Mouse (Mus musculus): Measurements from ENCODE around the gene Slc13a4. TPM values are rescaled to one million over a fixed set of nuclear protein-coding genes. Genes with fewer than 3 reads are reported as not detected.
A peak's percentile ranks its signal among the peaks of the same experiment; 100 is the strongest.

The Slc13a4 gene
- total RNA-seq, 2 experiments from 2014 or later, result not detected

DNA sequence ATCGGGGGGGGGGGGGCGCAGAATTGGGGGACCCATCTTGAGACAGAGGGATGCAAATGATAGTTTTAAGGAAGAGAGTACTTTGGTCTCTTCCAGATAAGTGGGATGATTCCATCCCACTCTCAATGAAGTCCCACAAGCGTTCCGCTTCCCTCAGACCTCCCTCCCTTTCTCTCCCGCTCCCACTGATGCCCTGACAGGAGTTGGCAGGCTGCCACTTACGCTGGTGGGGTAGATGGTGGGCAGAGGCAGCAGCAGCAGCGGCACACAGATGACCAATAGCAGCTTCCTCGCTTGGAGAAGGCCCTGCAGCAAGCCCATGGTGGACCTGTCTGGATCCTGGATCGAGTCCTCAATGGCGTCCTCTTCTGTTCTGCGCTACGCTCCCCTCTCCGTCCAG lies 795 bp downstream of the Slc13a4 start:
- no peak for ATAC-seq (replicated peaks; ENCODE audit: low FRiP score, poor library complexity, severe bottlenecking)

DNA sequence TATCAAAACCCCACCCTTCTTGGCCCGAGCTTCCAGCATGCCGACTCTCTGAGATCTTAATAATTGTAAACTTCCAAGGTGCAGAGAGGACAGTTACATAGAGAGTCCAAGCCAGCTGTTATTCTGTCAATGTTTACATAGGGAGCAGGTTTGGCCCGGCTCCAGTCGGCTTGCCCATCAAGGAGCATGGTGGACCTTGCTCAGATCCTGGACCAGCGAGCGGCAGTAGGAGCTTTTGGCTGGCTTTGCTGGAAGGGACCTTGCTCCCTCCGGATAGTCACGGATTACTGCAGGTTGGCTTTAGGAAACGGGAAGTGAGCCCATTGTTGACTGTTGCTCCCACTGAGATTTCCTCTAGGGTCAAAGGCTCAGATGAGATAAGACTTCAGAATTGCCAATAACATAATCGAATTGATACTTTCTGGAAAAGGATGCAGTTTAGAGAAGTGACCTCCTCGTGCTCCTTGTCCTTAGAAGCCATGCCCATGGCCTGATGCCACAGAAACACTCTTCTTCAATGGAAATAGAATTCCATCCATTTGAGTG lies 4.5 kb downstream of the Slc13a4 start:
- ATAC-seq (replicated peaks; ENCODE audit: low FRiP score, poor library complexity, severe bottlenecking), result no peak

DNA sequence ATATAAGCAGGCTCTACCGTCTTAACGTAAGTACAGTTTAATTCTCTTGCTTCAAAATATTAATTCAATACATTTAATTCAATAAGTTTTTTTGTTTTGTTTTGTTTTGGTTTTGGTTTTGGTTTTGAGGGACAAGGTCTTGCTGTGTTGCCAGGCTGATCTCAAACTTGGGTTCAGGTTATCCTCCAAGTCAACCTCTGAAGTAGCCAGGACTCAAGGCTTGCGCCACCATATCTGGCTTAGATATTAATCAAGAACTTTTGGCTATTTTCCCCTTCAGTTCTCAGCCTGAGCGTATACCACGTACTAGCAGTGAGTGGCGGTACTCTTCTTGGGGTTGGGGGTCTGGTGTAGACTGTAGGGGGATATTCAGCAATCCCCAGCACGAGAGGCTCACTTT lies 5.3 kb downstream of the Slc13a4 start:
- ATAC-seq (replicated peaks; ENCODE audit: low FRiP score, poor library complexity, severe bottlenecking), result no peak

DNA sequence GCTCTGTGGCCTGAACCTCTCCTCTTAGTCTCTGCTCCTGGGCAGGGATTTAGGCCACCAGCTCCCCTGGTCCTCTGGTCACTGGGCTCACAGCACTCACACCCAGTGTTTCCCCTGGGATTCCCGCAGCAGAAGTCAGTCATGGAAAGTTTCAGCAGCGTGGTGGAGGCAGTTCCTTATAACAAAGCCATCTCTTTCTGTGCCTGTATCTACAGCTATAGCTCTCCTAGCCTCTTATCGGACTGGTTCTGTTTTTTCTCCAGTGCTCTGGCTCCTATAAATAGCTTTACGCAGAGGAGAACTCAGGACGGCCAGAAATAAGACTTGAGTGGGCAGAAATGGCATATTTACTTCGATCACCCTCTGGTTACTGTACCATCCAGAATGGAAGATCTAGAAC lies 9.6 kb downstream of the Slc13a4 start:
- no peak for ATAC-seq (replicated peaks; ENCODE audit: low FRiP score, poor library complexity, severe bottlenecking)

DNA sequence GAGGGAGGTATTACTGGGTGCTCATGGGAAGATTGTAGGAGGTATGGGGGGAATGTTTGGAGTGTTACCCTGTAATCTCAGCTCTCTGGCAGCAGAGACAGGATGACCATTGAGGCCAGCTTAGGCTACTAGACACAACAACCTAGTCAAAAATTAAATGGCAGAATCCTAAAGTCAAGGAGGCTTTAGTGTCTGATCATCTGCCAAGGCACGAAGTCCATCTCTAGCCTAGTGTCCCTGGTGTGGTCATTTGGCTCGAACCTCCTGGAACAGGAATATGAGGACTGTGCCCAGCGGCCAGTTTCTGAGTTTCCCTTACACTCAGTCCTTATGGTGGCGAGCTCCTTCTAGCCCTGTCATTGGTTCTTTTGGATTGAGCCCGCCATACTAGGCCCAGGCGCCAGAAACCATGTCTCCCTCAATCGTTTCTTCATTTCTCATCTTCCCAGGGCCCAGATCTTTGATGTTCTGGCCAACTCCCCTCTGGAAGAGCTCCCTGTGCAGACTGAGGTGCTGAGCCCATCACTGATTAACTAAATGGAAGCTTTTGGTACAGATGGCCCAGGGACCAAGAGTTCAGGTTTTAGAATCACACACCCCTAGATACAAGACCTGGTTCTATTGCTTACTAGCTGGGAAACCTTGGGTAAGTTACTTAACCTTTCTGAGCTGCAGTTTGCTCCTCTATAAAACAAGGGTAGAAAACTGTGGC lies 10.3 kb downstream of the Slc13a4 start:
- ATAC-seq (replicated peaks; ENCODE audit: low FRiP score, poor library complexity, severe bottlenecking), result no peak

DNA sequence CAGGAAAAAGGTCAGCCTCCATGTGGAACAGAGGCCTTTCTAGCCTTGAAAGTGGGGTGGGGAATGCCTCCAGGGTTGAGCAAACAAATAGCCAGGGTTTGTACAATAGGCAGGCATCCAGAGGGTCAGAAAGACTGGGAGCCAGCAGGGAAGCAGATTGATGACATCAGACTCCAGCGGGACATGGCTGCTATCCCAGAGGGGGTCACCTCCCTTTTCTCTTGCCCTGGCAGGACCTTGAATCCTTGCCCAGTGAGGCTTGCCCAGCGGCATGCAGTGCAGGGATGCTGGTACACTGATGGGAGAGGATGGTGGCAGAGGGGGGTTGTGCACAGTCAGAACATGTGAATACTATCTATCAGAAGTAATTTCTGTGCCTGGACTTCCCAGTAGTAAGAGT lies 10.9 kb downstream of the Slc13a4 start:
- ATAC-seq (replicated peaks; ENCODE audit: low FRiP score, poor library complexity, severe bottlenecking), result no peak

DNA sequence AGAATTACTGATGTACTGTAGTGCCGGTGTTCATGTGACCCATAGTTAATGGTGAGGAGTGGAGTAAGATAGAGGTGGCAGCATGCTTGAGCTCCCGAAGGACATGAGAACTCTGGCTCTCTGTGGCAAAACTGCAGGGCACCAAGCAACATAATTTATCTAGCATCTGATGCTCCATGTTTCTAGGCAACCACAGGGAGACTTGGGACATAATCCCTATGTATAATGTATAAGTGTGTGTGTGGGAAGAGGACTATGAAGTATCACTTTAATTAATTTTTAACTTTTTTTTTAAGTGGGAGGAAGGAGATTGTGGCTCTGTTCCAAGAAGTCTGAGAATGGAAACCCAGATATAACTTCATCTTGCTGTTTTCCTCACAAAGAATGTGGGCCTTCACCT lies 13.0 kb downstream of the Slc13a4 start:
- ATAC-seq (replicated peaks; ENCODE audit: low FRiP score, poor library complexity, severe bottlenecking), result no peak

DNA sequence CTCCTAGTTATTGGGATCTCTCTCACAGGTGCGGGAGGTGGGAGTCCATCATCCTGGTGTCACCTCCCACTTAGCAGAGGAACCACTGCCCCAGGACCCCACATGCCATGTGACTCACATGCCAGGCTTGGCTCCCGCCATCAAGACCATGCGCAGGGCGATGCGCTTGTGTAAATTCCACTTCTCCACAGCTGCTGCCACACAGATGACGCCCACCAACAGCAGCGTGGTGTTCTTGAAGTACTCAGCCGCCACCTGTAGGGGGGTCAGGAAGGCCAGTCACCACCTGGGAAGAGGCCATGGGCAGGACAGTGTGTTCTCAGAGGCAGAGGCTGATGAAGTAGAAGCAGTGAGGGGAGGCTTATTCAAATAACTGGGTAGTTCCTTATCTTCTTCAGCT lies 18.3 kb downstream of the Slc13a4 start:
- no peak for ATAC-seq (replicated peaks; ENCODE audit: low FRiP score, poor library complexity, severe bottlenecking)

DNA sequence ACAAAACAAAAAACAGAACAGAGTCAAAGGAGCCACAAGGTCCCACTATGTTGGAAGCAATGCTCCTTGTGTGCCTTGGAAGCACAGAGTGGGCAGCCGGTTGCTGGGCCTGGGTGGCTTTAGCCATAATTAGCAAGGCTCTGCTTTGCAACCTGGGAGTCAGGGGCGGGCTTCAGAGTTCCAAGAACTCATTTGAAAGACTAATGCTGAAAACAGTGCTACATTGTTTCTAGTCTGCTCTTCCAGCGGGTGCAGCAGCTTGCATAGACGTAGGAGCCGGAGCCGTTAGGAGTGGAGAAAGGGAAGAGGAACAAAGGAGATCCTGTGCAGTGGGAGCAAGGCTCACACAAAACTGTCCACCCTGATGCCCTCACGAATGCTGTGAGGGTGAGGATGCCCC lies 19.0 kb downstream of the Slc13a4 start:
- ATAC-seq (replicated peaks; ENCODE audit: low FRiP score, poor library complexity, severe bottlenecking), result no peak

DNA sequence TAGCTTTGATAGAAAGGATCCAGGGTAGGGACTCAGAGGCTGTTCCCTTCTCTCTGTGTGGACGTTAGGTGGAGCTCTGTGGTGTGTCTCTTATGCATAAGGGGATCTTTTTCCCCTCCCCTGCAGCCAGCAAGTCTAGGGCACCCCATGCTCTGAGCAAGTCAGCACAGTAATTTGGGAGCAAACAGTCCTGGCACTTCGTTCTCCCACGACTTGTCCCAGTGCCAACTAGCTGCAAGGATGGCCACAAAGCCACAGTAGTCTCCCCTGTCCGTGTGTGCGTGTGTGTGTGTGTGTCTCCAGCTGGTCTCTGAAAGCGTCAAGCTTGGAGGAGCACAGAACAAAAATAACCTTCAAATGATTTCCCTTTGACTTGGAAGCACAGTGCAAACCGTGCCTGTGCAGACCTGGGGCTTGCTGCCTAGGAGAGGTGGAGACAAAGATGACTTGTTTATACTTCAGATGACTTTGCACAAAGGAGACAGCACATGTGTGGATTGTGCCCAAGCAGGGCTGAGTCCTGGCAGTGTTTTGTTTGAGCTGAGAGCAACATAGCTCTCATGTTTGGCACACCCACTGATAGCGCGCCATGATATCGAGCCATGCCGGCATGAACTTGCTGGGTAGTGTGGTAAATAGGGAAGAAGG lies 19.7 kb downstream of the Slc13a4 start:
- 0 out of 2 replicates have a peak, but pooled peaks have one; percentile 15 for ATAC-seq (replicated peaks; ENCODE audit: low FRiP score, poor library complexity, severe bottlenecking)

DNA sequence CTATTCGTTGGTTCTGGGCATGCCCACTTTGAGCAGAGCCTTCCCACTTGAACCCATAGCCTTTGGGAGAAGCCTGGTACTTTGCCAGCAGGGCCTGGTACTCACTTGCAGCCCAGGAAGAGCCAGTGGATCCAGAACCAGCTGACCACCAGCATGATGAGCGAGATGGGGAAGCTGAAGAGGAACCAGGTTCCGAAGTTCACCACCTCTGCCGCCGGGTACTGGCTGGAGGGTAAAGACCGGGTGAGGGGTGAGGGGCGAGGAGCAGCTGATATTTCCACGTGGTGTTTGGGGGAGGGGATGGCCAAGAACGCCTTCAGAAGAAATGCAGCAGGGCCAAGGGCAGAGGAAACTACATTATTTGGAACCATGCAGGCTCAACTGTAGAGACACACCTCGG lies 28.6 kb downstream of the Slc13a4 start:
- ATAC-seq (replicated peaks; ENCODE audit: low FRiP score, poor library complexity, severe bottlenecking), result no peak

DNA sequence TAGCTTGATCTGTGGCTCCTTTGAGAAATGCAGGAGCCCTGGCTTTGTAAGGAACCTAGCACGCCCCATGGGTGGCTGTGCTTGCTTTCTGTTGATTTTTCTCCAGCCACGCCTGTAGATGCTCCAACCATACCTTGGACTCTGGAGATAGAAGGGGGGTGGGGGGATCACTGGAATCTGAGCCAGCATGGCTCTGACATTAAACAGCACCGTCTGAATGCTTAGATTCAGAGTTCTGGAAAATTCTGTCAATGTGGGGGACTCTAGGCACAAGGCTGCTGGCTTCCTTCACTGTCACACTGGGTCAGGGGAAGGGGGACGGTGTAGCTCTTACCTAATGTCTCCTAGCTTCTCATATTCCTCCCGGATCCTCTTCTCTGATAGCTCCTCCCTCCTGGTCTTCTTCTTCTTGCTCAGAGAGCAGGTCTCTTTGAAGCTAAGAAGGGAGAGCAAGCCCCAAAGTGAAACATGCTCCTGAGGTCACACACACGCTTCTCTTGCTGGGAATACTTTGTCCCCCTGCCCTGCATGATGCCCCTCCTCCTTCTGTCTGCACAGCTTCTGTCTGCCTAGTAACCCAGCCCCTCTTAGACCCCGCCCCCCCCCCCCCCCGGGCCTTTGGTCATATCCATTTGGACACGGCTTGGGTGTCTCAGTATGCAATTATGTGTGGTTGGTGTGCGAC lies 29.9 kb downstream of the Slc13a4 start:
- no peak for ATAC-seq (replicated peaks; ENCODE audit: low FRiP score, poor library complexity, severe bottlenecking)

DNA sequence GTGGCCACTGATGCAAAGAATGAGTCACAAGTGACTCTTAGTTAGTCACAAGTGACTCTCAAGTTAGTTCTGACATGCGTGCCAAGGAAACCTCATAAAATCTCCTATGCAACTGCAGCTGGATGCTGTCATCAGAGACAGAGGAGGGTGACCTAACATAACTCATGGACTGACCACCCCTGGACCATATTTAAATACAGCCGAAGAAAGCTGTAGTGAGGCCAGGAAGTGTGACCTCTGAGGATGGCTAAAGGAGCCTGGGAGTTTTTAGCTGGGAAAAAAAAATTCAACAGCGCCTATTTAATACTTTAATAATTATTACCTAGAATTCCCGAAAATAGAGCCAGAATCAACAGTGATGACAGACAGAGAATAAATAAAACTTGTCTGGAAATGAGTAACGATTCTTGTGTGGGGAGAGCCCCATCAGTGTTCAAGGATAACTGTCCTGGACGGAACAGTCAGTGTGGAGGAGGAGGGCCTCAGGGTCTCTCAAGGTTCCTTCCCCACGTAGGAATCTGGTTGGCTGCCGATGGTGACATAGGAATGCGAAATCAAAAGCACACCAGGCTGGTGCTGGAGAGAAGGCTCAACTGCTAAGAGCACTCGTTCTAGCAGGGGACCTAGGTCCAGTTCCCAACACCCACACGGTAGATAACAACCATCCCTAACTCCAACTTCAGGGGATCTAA lies 34.4 kb downstream of the Slc13a4 start:
- no peak for ATAC-seq (replicated peaks; ENCODE audit: low FRiP score, poor library complexity, severe bottlenecking)

DNA sequence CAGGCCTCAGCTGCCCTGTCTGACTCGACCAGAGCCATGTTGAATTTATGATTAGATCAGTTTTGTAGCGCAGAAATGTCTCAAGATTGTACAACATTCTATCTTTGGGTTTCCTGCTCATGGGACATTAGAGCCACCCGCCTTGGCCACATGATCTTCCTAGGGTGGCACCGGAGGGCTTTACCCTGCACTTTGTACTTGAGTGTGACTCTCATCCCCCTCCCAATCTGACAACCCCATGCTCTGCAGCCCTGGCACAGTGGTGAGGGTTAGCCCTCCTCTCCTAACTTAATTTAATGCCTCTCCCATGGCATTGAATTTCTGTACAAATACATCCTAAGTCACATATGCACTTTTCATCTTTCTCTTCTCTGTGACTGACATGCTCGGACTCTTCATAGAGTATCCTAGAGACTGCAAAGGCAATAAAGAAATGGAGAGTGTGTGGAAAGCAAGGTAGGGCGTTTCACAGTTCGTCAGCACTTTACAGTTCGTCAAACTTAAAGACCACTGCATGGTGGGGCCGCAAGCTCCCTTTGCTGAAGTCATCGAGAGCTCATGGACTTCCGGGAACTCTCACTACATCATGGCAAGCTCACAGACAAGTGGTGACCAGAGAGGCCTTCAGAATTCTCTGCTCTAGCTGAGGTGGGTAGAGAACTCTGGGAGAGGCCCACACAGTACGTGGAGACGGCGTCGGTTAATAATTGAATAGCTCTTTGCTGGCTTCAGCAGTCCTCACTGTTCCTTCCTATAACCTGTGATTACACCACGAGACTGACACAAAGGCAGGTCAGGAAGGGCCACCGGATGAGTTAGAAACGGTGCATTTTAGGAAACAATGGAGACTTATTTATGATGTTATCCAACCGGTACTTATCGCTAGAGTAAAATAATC lies 35.8 kb downstream of the Slc13a4 start:
- no peak for ATAC-seq (replicated peaks; ENCODE audit: low FRiP score, poor library complexity, severe bottlenecking)

DNA sequence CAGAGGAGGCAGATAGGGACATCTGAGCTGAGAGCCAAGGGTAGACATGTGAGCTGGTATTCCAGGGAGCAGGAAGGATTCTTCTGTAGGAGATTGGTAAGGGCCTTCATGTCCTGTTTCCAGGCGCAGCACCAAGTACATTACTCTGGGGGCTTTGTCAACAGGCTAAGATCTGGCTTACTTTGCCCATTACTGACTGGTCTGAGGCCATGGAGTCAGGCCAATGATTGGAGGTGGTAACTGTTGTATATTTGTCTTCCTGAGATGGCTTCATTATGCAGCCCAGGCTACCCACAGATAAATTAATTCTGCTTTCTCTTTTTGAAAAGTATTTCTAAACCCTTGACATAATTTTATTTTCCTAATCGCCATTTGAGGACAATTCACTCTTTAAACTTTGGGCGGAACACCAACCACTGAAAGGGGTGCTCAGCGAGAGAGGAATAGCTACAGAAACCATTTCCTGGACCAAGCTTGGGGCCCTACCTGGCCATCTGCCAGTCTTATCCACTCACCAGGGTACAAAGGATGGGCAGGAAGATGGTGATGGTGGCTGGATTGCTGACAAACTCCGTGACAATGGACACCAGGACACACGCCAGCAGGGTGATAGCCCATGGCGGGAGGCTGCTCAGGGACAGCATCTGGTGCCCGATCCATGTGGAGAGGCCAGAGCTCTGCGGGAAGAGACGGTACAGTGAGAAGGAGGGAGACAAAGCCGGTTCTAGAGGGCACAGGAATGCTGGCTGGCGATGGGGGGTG lies 36.7 kb downstream of the Slc13a4 start:
- ATAC-seq (replicated peaks; ENCODE audit: low FRiP score, poor library complexity, severe bottlenecking), result no peak

DNA sequence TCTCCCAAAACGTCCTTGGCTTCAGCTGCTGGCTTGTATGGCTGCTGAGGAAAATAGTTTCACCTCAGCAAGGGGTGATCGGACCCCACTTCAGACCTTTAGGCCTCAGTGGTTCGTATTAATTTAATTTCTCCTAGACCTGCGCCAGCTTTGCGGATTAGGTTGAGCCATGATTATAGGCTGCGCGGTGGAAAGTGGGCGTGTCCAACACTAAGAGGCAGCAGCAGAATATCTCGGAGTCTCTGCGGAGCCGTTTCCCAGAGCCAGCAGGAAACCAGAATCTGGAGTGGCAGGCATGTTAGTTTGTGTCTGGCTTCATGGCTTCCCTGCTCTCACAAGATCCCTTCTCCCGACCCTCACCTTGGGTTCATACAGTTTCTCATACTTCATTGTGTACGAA lies 38.3 kb downstream of the Slc13a4 start:
- ATAC-seq (replicated peaks; ENCODE audit: low FRiP score, poor library complexity, severe bottlenecking), result no peak

DNA sequence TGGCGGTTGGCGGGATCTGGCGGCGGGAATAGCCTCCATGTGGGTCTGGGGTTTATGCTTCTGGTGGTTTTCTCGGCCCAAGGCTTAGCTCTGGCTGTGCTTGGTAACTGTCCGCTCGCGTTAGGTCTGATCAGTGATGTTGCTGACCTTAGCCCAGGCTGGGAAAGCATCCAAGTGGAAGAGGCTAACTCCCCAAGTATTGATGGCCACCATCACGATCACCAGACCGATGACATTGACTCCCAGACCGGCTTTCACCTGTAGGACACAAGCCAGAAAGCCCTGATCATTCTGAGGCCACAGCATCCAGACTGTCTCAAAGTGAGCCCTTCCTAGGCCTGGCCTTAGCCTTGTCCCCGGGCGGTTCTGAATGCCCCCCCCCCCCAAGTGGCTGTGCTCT lies 39.2 kb downstream of the Slc13a4 start:
- no peak for ATAC-seq (replicated peaks; ENCODE audit: low FRiP score, poor library complexity, severe bottlenecking)

DNA sequence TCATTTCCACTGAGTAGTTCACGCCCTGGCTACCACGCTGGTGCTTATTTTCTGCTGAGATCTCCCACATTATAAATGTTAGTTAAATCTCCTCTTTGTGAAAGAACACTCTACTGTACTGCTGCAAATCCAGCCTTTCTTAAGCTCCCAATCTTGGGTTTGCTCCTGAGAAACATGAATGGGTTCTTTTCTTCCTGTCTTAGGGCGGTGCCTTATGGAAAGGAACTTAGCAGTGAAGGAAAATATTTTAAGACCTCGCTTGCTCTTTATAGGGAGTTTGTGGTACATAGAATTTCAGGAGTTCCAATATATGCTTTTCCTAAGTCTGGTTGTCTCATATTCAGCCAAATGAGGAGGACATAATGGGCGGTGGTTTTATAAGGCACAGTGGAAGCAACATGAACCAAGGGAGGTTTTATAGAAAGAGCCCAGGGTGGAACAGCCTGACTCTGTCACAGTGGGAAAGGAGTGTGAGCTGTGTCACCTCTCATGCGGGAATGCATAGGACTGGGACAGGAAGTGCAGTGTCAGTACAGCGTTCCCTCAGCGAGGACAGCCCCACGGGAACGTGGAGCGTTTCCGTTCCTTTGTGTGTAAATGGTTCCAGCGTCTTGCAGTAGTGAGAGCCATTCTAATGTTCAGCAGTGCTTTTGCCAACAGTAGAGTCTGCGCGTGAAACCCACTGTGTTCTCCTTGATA lies 42.2 kb downstream of the Slc13a4 start:
- ATAC-seq (replicated peaks; ENCODE audit: low FRiP score, poor library complexity, severe bottlenecking), result no peak

Data from erythroblast, adult 5-6 weeks (primary cell).